Mouse (Mus musculus) thymus, adult 2 months (tissue): Measurements from ENCODE around the gene Olfr1350. TPM values are rescaled to one million over a fixed set of nuclear protein-coding genes. Genes with fewer than 3 reads are reported as not detected.
"Not testable (repeated sequence)": the region's sequence is repeated elsewhere in the genome, so short reads cannot be mapped to it uniquely, and the experiment has no call there.

ENCODE experiments used
- DNase-seq: peaks from one replicate; pipeline ENCODE4 v3.0.0; 2021
- H3K27ac ChIP-seq: fragments of 200-500 bp; 2 replicates; pipeline ENCODE4 v1.5.1; 2012; ENCODE audit warnings: low read length, control low read depth; ENCODE audit not compliant: control insufficient read depth, insufficient read depth
- H3K27me3 ChIP-seq: fragments of 200-500 bp; 2 replicates; pipeline ENCODE4 v1.6.1; 2012; ENCODE audit warnings: mild to moderate bottlenecking, low read length, moderate library complexity, mixed read lengths; ENCODE audit not compliant: control insufficient read depth, insufficient read depth
- H3K36me3 ChIP-seq: fragments of 200-500 bp; 2 replicates; pipeline ENCODE4 v1.6.1; 2012; ENCODE audit warnings: mild to moderate bottlenecking, low read length, moderate library complexity; ENCODE audit not compliant: control insufficient read depth, insufficient read depth
- H3K4me1 ChIP-seq: fragments of 200-500 bp; replicated peaks from 2 replicates; pipeline ENCODE4 v1.6.1; 2012; ENCODE audit warnings: low read length; ENCODE audit not compliant: control insufficient read depth, insufficient read depth
- H3K4me3 ChIP-seq: fragments of 200-500 bp; 2 replicates; pipeline ENCODE4 v1.5.1; 2012; ENCODE audit warnings: mild to moderate bottlenecking, low read length, control low read depth, moderate library complexity; ENCODE audit not compliant: control insufficient read depth, insufficient read depth
- CTCF ChIP-seq: fragments of 200-500 bp; IDR thresholded peaks from 2 replicates; pipeline ENCODE4 v1.5.1; 2012; ENCODE audit warnings: mild to moderate bottlenecking, control low read depth, low read length, moderate library complexity, borderline replicate concordance; ENCODE audit not compliant: control insufficient read depth, poor library complexity, insufficient read depth; ENCODE audit errors: extremely low read depth
- POLR2A ChIP-seq: fragments of 200-500 bp; IDR thresholded peaks from 2 replicates; pipeline ENCODE4 v1.6.1; 2012; ENCODE audit warnings: mild to moderate bottlenecking, low read length, control low read depth, moderate library complexity; ENCODE audit not compliant: control insufficient read depth, poor library complexity, insufficient read depth; ENCODE audit errors: extremely low read depth
- WGBS: fragments of 180-500 bp; shearing (Covaris S2); methylation state at CpG from one replicate; pipeline ENCODE4 v1.1.7; 2018; 5-methylcytosine and 5-hydroxymethylcytosine counted together
- polyA plus RNA-seq: library from polyadenylated mRNA; depleted of rRNA; stranded (reverse); fragments of >200 nt; gene quantifications from 2 replicates; pipeline ENCODE4 v1.2.3, GENCODE M21; 2012; rRNA removed

Olfr1350 gene
- polyA plus RNA-seq, result not detected in 2 replicates

- Histone ChIP-seq H3K36me3 (no peaks in the 10 kb centered on the region), H3K4me1 (no peaks in the 10 kb centered on the region), H3K27ac (no peak within 1 kb of the TSS), H3K27me3 (no peaks in the 10 kb centered on the region), H3K4me3 (no peak within 1 kb of the TSS)
- no peak for DNase-seq
- TF ChIP-seq CTCF (no peak), POLR2A (no peak)
Observed at GRCm38 (mm10) chr7:6564541-6564940, at the start of gene Olfr1350. Gene Olfr1350, plus strand, starts transcription at chr7:6564841.

GRCm38 (mm10) chr7:6521666-6522065 lies 43.0 kb upstream of the Olfr1350 start:
- no peak for TF ChIP-seq CTCF
- TF ChIP-seq POLR2A, result no peak
- DNase-seq, result no peak
- WGBS, result 37% methylated on average over 1 of the region's 1 CpGs
- H3K4me1 ChIP-seq, result no peaks in the 10 kb centered on the region
- no peaks in the 10 kb centered on the region for H3K36me3 ChIP-seq
- H3K27me3 ChIP-seq, result no peaks in the 10 kb centered on the region
- H3K27ac ChIP-seq, result no peak overlapping the region
- H3K4me3 ChIP-seq, result no peak overlapping the region

GRCm38 (mm10) chr7:6522850-6523249 lies 41.8 kb upstream of the Olfr1350 start, which contains the start of gene Olfr1349:
Gene Olfr1349, minus strand, starts transcription at chr7:6522950.
- Histone ChIP-seq H3K4me3 (no peak within 1 kb of the TSS), H3K4me1 (no peaks in the 10 kb centered on the region), H3K36me3 (no peaks in the 10 kb centered on the region), H3K27ac (no peak within 1 kb of the TSS), H3K27me3 (no peaks in the 10 kb centered on the region)
- TF ChIP-seq POLR2A (no peak), CTCF (no peak)
- WGBS, result 94% methylated on average over 5 of the region's 5 CpGs
- no peak for DNase-seq

- TF ChIP-seq CTCF (no peak), POLR2A (no peak)
- Histone ChIP-seq H3K27me3 (no peaks in the 10 kb centered on the region), H3K4me1 (no peaks in the 10 kb centered on the region), H3K4me3 (no peak overlapping the region), H3K36me3 (no peaks in the 10 kb centered on the region), H3K27ac (no peak overlapping the region)
- DNase-seq, result no peak
- WGBS, result 65% methylated on average over 3 of the region's 3 CpGs
Observed at GRCm38 (mm10) chr7:6525001-6525400, 39.6 kb upstream of the Olfr1350 start.

- no peak overlapping the region for H3K27ac ChIP-seq
- TF ChIP-seq POLR2A (no peak), CTCF (no peak)
- no peaks in the 10 kb centered on the region for H3K36me3 ChIP-seq
- H3K27me3 ChIP-seq, result no peaks in the 10 kb centered on the region
- 67% methylated on average over 5 of the region's 5 CpGs for WGBS
- no peak for DNase-seq
- H3K4me3 ChIP-seq, result no peak overlapping the region
- H3K4me1 ChIP-seq, result no peaks in the 10 kb centered on the region
Observed at GRCm38 (mm10) chr7:6526141-6526540, 38.5 kb upstream of the Olfr1350 start.

GRCm38 (mm10) chr7:6586096-6586759 lies 21.6 kb downstream of the Olfr1350 start:
- Histone ChIP-seq H3K36me3 (no peaks in the 10 kb centered on the region), H3K4me3 (no peak overlapping the region), H3K4me1 (no peaks in the 10 kb centered on the region), H3K27ac (no peak overlapping the region), H3K27me3 (no peaks in the 10 kb centered on the region)
- DNase-seq, result no peak
- TF ChIP-seq CTCF (no peak), POLR2A (no peak)
- 57% methylated on average over 8 of the region's 8 CpGs for WGBS

- not testable (repeated sequence) for H3K27me3 ChIP-seq, H3K27ac ChIP-seq, DNase-seq, H3K4me3 ChIP-seq, H3K4me1 ChIP-seq, H3K36me3 ChIP-seq
- 84% methylated on average over 13 of the region's 13 CpGs for WGBS
Observed at GRCm38 (mm10) chr7:6588766-6589165, 24.1 kb downstream of the Olfr1350 start.

- TF ChIP-seq CTCF (no peak), POLR2A (no peak)
- DNase-seq, result no peak
- no peaks in the 10 kb centered on the region for H3K4me1 ChIP-seq
- H3K27ac ChIP-seq, result no peak overlapping the region
- no peak overlapping the region for H3K4me3 ChIP-seq
- H3K36me3 ChIP-seq, result no peaks in the 10 kb centered on the region
- no peaks in the 10 kb centered on the region for H3K27me3 ChIP-seq
- WGBS, result 91% methylated on average over 9 of the region's 9 CpGs
Observed at GRCm38 (mm10) chr7:6603331-6603730, 38.7 kb downstream of the Olfr1350 start.

Other genes starting within 250 kb of the Olfr1350 start
- gene Zfp583, start 233.6 kb upstream of the Olfr1350 start, polyA plus RNA-seq, result 0.82 and 0.99 TPM in 2 replicates
- 0.18 and 0.22 TPM in 2 replicates for gene Gm3854, start 221.1 kb upstream of the Olfr1350 start, polyA plus RNA-seq
- 0.50 and 0.53 TPM in 2 replicates for gene Zfp78, start 201.6 kb upstream of the Olfr1350 start, polyA plus RNA-seq
- gene Zfp28, start 181.5 kb upstream of the Olfr1350 start, polyA plus RNA-seq, result 1.4 and 2.4 TPM in 2 replicates
- gene Smim17, start 166.1 kb upstream of the Olfr1350 start, polyA plus RNA-seq, result not detected in 2 replicates
- gene Gm20715, start 154.6 kb upstream of the Olfr1350 start, polyA plus RNA-seq, result 0.04 TPM in 1 of 2 replicates, not detected in the other
- 0.09 and 0.13 TPM in 2 replicates for gene Olfr1344, start 126.2 kb upstream of the Olfr1350 start, polyA plus RNA-seq
- gene Olfr1336, start 108.7 kb upstream of the Olfr1350 start, polyA plus RNA-seq, result not detected in 2 replicates
- not detected in 2 replicates for gene Olfr1346, start 97.7 kb upstream of the Olfr1350 start, polyA plus RNA-seq
- gene Olfr5, start 77.9 kb upstream of the Olfr1350 start, polyA plus RNA-seq, result not detected in 2 replicates
- gene Olfr1347, start 65.1 kb upstream of the Olfr1350 start, polyA plus RNA-seq, result not detected in 2 replicates
- not detected in 2 replicates for gene Olfr1348, start 56.1 kb upstream of the Olfr1350 start, polyA plus RNA-seq
- gene Olfr1349, start 41.9 kb upstream of the Olfr1350 start, polyA plus RNA-seq, result 0.27 and 0.28 TPM in 2 replicates
- 0.05 and 0.15 TPM in 2 replicates for gene Zim1, start 131.6 kb downstream of the Olfr1350 start, polyA plus RNA-seq
- 0.60 and 1.0 TPM in 2 replicates for gene Peg3, start 165.6 kb downstream of the Olfr1350 start, polyA plus RNA-seq
- gene Usp29, start 165.7 kb downstream of the Olfr1350 start, polyA plus RNA-seq, result not detected in 2 replicates